Mouse (Mus musculus): ENCODE measurements around the gene Inpp5d.

GRCm38 (mm10) chr1:87648657-87649056 is 28.5 kb downstream of the Inpp5d start:
- TF ChIP-seq TAL1 (IDR thresholded peaks at IDR 0.05; ENCODE audit: low read length) = no peak
- no peak for TF ChIP-seq GATA1 (IDR thresholded peaks at IDR 0.05; ENCODE audit: low read length)

All from erythroblast, embryonic 14.5 days (primary cell).